Mouse (Mus musculus) layer of hippocampus, adult 2 months (tissue): ENCODE results near the gene Hrk. TPM values are rescaled to one million over a fixed set of nuclear protein-coding genes. Genes with fewer than 3 reads are reported as not detected.

ENCODE experiments used
- DNase-seq, 2 experiments: peaks; one replicate each; pipeline ENCODE4 v3.0.0; 2022; ENCODE audit warnings: low spot score in 2 of 2
- H3K27ac ChIP-seq: fragments of 200-600 bp; 2 replicates; pipeline ENCODE4 v1.8.1; 2022
- H3K4me3 ChIP-seq: fragments of 200-600 bp; 2 replicates; pipeline ENCODE4 v1.8.1; 2022; ENCODE audit warnings: mild to moderate bottlenecking
- CTCF ChIP-seq: fragments of 200-600 bp; conservative IDR thresholded peaks from 2 replicates; pipeline ENCODE4 v1.8.1; 2022; ENCODE audit warnings: antibody characterized with exemption, mild to moderate bottlenecking, moderate library complexity
- long read RNA-seq, 2 experiments: library from polyadenylated mRNA; stranded (forward); transcript quantifications; one replicate each; pipeline ENCODE4 v2.0.0; 2021; ENCODE audit warnings: borderline mapping rate in 2 of 2
- total RNA-seq, 2 experiments: library from RNA; stranded (reverse); gene quantifications; 2 replicates each; pipeline ENCODE4 v1.2.3; 2021

Gene Hrk
- 10 to 100 TPM; 35.1 to 38.4 TPM for total RNA-seq
- long read RNA-seq, experiment 1, full-length matches to known transcripts = 14 of 19 reads
- long read RNA-seq, experiment 1, partial matches to known transcripts = 0 of 19 reads
- long read RNA-seq, experiment 1, other reads (novel, unspliced or antisense) = 5 of 19 reads
- long read RNA-seq, experiment 2, full-length matches to known transcripts = 29 of 43 reads
- long read RNA-seq, experiment 2, partial matches to known transcripts = 0 of 43 reads
- long read RNA-seq, experiment 2, other reads (novel, unspliced or antisense) = 14 of 43 reads

- Histone ChIP-seq H3K4me3 (no peak within 1 kb of the TSS), H3K27ac (no peak within 1 kb of the TSS)
- DNase-seq = no peak
- TF ChIP-seq CTCF = no peak
Observed at GRCm38 (mm10) chr5:118164581-118164980, at the start of gene Hrk. Gene Hrk (plus strand): TSS chr5:118164648.

DNA sequence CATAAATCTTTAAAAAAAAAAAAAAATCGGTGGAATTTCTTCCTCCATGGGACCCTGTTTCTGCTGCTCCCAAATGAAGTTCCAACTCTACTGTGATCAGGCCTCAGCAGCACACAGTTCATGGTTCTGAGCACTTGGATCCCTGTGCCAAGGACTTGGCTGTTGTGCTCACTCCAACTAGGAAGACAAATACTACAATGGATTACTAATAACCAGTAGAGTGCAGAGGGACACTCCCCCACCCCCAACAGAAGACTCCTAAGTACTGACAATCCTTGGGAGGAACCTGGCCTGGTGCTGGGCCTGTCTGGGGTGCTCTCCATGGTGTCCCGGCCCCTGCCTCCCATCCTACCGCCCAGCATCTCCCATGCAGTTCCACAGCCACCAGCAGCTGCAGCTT, 46.1 kb upstream of the Hrk start:
- no peak for TF ChIP-seq CTCF
- Histone ChIP-seq H3K4me3 (no peak overlapping the region), H3K27ac (peak overlapping the region; percentile 8; the same call in 1 of the 2 replicates)

DNA sequence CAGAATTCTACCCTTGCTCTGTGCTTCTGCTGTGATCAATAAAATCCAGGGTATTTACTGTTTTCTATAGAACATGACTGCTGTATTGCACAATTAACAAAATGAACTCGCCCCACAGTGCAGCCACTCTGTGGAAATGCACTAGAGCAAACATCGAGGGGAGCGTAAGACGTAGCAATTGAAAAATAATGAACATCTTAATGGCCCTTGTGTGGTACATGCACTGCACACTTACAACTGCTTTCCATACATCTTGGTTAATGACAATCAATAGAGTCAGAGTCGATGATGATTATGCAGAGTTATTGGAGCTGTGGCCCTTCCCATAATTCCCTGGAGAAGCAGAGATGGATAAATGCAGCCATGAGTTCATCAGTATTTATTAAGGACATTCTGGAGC, 45.5 kb upstream of the Hrk start:
- no peak for DNase-seq
- no peak overlapping the region for H3K4me3 ChIP-seq
- peak overlapping the region; percentile 8; the same call in 1 of the 2 replicates for H3K27ac ChIP-seq
- TF ChIP-seq CTCF = no peak

More for the DNA sequence above, 46.1 kb upstream of the Hrk start:
- DNase-seq = no peak

- H3K4me3 ChIP-seq = no peak overlapping the region
- no peak for TF ChIP-seq CTCF
- H3K27ac ChIP-seq = peak overlapping the region; percentile 61
Observed at GRCm38 (mm10) chr5:118120670-118121069, 43.8 kb upstream of the Hrk start.

DNA sequence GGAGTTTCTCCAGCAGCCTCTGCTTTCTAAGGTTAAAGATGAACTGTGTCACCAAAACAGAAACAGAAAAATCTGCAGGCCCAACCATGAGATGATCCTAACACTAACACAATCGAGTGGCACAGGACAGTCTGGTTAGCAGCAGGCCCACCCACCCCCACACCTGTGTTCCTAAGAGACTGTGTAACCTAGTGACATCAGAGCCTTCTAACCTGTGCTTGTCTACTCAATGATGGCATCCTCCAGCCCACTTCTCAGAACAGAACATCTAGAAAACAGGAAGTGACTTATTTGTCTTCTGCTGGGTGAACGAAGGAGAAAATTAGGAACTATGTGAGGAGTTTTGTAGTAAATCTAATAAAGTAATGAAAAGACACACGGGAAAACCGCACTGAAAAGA, 42.5 kb upstream of the Hrk start:
- no peak for DNase-seq
- Histone ChIP-seq H3K4me3 (no peak overlapping the region), H3K27ac (peak overlapping the region; percentile 83; the same call in 1 of the 2 replicates)
- no peak for TF ChIP-seq CTCF

More at GRCm38 (mm10) chr5:118120670-118121069, 43.8 kb upstream of the Hrk start:
- no peak for DNase-seq

- TF ChIP-seq CTCF = no peak
- H3K4me3 ChIP-seq = no peak overlapping the region
- no peak for DNase-seq
- peak overlapping the region; percentile 83 for H3K27ac ChIP-seq
Observed at GRCm38 (mm10) chr5:118123096-118123495, 41.4 kb upstream of the Hrk start.

- TF ChIP-seq CTCF = no peak
- no peak overlapping the region for H3K27ac ChIP-seq
- no peak for DNase-seq
Observed at GRCm38 (mm10) chr5:118126671-118127070, 37.8 kb upstream of the Hrk start.

GRCm38 (mm10) chr5:118128208-118128607, 36.2 kb upstream of the Hrk start:
- no peak for TF ChIP-seq CTCF
- peak overlapping the region; percentile 43 for H3K27ac ChIP-seq
- no peak for DNase-seq
- no peak overlapping the region for H3K4me3 ChIP-seq

More at GRCm38 (mm10) chr5:118126671-118127070, 37.8 kb upstream of the Hrk start:
- no peak overlapping the region for H3K4me3 ChIP-seq

GRCm38 (mm10) chr5:118128651-118129050, 35.8 kb upstream of the Hrk start:
- Histone ChIP-seq H3K27ac (peak overlapping the region; percentile 43; the same call in 1 of the 2 replicates), H3K4me3 (no peak overlapping the region)
- no peak for DNase-seq
- TF ChIP-seq CTCF = no peak

- TF ChIP-seq CTCF = no peak
- H3K27ac ChIP-seq = no peak overlapping the region
- no peak for DNase-seq
- H3K4me3 ChIP-seq = no peak overlapping the region
Observed at GRCm38 (mm10) chr5:118136391-118136790, 28.1 kb upstream of the Hrk start.

DNA sequence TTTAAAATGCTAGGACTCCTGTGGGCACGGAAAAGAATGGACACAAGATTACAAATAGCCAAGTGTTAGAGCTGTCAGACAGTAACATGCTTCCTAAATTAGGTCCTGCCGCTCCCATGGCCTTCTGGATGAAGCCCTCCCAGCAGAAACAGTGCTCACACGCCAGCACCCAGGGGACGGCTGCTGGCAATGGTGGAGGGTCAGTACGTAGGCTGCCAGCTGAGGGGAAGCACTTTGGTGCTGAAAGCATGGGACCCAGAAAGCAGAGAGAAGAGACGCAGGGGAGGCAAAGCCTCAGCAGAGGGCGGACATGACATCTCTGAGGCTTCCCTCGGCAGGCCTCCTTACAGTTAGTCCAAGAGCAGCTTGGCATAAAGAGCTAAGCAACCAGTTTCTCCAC, 24.8 kb upstream of the Hrk start:
- 0 out of 2 replicates have a peak, but pooled peaks have one; percentile 8 for TF ChIP-seq CTCF
- Histone ChIP-seq H3K4me3 (no peak overlapping the region), H3K27ac (peak overlapping the region; percentile 16; the same call in 1 of the 2 replicates)
- no peak for DNase-seq

DNA sequence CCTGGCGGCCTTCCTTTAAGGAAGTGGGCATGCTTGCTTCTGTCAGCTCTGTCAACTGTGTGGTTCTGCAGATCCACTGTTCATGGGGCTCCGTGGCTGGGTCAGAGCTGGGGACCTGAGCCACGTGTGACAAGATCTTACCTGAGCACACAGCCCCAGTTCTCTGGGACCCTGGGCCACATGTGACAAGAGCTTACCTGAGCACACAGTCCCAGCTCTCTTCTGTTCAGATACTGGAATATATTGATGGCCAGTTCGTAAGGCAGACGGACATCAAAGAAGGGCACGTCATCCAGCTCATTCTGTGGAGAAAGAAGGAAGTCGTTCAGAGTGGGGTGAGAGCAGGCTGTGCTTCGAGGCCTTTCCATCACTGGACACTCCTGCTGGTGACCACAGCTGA, 22.0 kb upstream of the Hrk start:
- no peak for TF ChIP-seq CTCF
- Histone ChIP-seq H3K4me3 (no peak overlapping the region), H3K27ac (no peak overlapping the region)
- no peak for DNase-seq

DNA sequence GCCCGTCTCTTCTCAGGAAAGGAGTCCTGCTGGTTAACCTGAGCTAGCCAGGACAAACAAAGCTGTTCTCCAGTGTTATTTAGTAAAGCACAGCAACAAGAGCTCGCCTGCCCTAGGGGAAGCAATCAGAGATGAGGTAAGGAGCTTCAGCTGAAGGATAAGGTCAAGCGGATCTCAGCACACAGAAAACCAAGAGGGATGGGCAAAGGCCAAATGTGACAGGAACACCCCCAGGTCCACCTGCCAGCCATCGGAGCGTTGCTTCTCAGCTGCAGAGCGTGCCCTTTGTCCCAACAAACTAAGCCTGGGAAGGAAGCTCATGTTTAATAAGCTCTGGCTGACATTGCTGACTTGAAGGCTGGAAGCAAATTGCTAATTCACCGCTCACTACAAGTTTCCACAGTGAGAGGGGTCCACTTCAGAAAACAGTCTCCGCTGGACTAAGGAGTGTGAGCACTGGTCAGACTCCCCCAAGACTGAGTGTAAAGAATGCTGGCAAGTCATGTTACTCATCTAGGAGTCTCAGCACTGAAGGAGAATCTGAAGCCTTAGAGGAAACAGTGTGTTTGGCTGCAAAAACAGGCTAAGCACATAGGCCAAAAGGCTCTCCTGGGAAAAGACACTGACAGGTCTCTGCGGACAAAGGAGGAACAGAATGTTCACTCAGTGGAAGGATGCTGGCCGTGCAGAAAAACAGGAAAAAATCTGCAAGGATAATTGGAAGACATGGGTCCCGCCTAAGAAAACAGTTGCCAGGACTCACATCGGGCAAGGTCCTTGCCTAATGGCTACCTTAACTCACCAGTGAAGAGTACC, 21.0 kb upstream of the Hrk start:
- no peak overlapping the region for H3K4me3 ChIP-seq
- peak overlapping the region; percentile 40; the same call in 1 of the 2 replicates for H3K27ac ChIP-seq
- no peak for DNase-seq
- TF ChIP-seq CTCF = no peak

DNA sequence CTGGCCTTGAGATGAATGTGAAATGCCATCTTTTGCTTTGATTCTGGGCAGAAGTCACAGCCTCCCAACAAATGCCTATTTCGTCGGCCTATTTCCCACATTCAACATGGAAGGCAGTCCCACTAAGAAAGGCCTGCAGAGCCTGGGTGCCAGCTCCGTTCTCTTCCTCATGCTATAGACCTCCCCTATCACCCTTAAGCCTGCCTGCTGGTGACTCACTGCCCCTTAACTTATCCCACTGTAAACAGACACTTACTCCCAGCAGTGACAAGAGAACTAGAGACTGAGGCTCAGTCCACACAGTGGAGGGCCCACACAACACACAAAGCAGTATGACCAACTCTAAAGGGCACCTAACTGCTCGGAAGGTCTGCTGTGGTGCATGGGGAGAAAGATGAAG, 20.1 kb upstream of the Hrk start:
- H3K4me3 ChIP-seq = no peak overlapping the region
- no peak for TF ChIP-seq CTCF
- DNase-seq = no peak
- H3K27ac ChIP-seq = 0 out of 2 replicates have a peak overlapping the region, but pooled peaks have one; percentile 2
